Mouse (Mus musculus): ENCODE data around the gene Cyth1. TPM values are rescaled to one million over a fixed set of nuclear protein-coding genes. Genes with fewer than 3 reads are reported as not detected.

Gene Cyth1
- polyA plus RNA-seq, 1 experiment = 9.3 TPM

DNA sequence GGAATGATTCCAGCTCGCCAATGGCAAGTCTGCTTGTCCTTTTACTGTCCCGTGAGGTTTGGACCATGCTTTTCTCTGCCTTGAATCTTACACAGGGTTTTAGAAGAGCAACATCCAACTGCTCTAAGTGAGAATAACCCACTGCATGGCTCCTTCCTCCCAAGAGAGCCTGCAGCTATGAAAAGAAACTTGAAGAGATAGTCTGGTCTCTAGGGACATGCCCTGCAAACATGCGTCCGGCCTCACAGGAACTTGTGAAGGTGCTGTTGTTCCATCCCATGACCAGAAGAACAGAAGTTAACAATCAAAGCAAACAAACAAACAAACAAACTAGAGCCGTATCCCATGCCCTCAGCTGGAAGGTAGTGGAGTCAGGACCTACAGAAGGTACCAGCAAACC lies 55.4 kb downstream of the Cyth1 start:
- Histone ChIP-seq H3K36me3 (replicated peaks; ENCODE audit: low read length) (peaks cover 44% of the 10 kb centered on the region), H3K4me1 (peaks cover 29% of the 10 kb centered on the region), H3K4me3 (replicated peaks) (no peak overlapping the region), H3K27me3 (replicated peaks) (no peaks in the 10 kb centered on the region), H3K9me3 (no peaks in the 10 kb centered on the region)
- TF ChIP-seq FLI1 (IDR thresholded peaks at IDR 0.05; ENCODE audit: low read length) (no peak), GATA1 (IDR thresholded peaks at IDR 0.05; ENCODE audit: borderline replicate concordance, low read length) (no peak)

DNA sequence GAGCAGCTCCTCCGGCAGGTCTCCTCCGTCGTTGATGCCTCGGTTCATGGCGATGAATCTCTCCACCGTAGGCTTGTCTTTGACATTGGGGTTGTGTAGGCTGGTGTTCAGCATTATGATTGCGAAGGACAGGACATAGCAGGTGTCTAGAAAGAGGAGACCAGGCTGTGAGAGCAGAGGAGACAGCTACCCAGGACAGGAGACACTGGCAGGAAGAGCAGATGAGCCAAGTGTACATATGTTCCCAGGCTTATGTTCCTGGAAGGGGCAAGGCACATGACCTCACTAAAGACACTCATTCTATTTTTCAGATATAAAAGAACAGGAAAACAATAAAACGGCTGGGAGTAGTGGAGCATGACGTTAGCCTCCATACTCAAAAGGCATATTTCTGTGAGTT lies 65.6 kb downstream of the Cyth1 start:
- no peak for TF ChIP-seq GATA1 (IDR thresholded peaks at IDR 0.05; ENCODE audit: borderline replicate concordance, low read length)
- no peak for TF ChIP-seq FLI1 (IDR thresholded peaks at IDR 0.05; ENCODE audit: low read length)
- peaks cover 86% of the 10 kb centered on the region for H3K36me3 ChIP-seq (replicated peaks; ENCODE audit: low read length)
- H3K9me3 ChIP-seq = no peaks in the 10 kb centered on the region
- peaks cover 50% of the 10 kb centered on the region for H3K4me1 ChIP-seq
- H3K27me3 ChIP-seq (replicated peaks) = no peaks in the 10 kb centered on the region
- no peak overlapping the region for H3K4me3 ChIP-seq (replicated peaks)

DNA sequence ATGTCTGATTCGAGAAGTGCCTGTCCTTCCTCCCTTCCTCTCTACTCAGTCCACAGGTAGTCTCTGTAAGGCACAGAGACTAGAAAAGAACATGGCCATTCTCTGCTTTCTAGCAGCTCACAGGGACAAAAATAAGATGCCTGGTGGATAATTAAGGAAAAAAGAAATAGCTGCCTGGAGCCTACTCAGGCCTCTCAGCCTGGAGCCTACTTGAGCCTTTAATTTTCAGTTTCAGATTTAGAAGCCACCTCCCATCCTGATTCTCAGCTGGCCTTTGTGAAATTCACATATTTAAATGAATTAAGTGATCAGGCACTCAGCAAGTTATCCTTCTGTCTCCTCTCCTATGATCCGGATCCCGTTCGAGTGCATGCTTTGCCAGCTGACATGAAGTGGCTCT lies 66.0 kb downstream of the Cyth1 start:
- H3K36me3 ChIP-seq (replicated peaks; ENCODE audit: low read length) = peaks cover 86% of the 10 kb centered on the region
- H3K9me3 ChIP-seq = no peaks in the 10 kb centered on the region
- no peaks in the 10 kb centered on the region for H3K27me3 ChIP-seq (replicated peaks)
- peaks cover 50% of the 10 kb centered on the region for H3K4me1 ChIP-seq
- H3K4me3 ChIP-seq (replicated peaks) = no peak overlapping the region
- no peak for TF ChIP-seq FLI1 (IDR thresholded peaks at IDR 0.05; ENCODE audit: low read length)
- TF ChIP-seq GATA1 (IDR thresholded peaks at IDR 0.05; ENCODE audit: borderline replicate concordance, low read length) = no peak

DNA sequence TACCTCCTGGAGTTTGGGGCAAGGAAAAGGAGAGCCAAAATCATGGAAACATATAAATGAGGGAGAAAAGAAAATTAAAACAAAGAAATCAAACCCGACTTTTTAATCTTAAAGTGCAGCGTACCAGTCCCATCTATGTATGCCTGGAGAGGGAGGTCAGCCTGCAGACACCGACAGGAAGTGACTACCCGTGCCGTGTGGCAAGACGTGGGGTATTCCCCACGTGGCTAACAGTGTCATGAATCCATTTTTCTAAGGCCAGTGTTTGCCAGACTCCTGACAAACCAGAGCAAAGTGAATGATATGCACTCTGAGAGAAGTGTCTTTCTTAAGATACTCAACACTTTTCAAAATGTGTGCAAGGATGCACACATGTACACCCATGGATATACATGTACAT lies 68.2 kb downstream of the Cyth1 start:
- H3K4me3 ChIP-seq (replicated peaks) = no peak overlapping the region
- H3K36me3 ChIP-seq (replicated peaks; ENCODE audit: low read length) = peaks cover 95% of the 10 kb centered on the region
- TF ChIP-seq FLI1 (IDR thresholded peaks at IDR 0.05; ENCODE audit: low read length) (no peak), GATA1 (IDR thresholded peaks at IDR 0.05; ENCODE audit: borderline replicate concordance, low read length) (no peak)
- no peaks in the 10 kb centered on the region for H3K27me3 ChIP-seq (replicated peaks)
- no peaks in the 10 kb centered on the region for H3K9me3 ChIP-seq
- peaks cover 44% of the 10 kb centered on the region for H3K4me1 ChIP-seq

DNA sequence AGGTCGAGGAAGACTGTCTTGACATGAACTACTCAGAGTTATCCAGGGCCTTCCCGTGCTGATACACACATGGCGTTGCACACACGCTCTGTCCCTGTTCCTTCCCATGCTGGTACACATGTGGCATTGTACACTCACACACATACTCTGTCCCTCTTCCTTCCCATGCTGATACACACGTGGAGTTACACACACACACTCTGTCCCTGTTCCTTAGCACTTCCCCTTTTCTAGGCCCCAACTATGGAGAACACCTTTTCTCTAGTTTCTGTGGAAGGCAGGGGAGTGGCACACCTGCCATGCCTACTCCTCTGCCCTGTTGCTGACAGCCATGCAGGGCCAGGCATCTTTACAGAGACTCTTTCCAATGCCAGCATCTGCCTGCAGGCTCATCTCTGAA lies 70.2 kb downstream of the Cyth1 start:
- Histone ChIP-seq H3K27me3 (replicated peaks) (no peaks in the 10 kb centered on the region), H3K4me3 (replicated peaks) (peak overlapping the region; percentile 44), H3K36me3 (replicated peaks; ENCODE audit: low read length) (peaks cover 89% of the 10 kb centered on the region), H3K9me3 (no peaks in the 10 kb centered on the region), H3K4me1 (peaks cover 28% of the 10 kb centered on the region)
- TF ChIP-seq GATA1 (IDR thresholded peaks at IDR 0.05; ENCODE audit: borderline replicate concordance, low read length) (no peak), FLI1 (IDR thresholded peaks at IDR 0.05; ENCODE audit: low read length) (no peak)

DNA sequence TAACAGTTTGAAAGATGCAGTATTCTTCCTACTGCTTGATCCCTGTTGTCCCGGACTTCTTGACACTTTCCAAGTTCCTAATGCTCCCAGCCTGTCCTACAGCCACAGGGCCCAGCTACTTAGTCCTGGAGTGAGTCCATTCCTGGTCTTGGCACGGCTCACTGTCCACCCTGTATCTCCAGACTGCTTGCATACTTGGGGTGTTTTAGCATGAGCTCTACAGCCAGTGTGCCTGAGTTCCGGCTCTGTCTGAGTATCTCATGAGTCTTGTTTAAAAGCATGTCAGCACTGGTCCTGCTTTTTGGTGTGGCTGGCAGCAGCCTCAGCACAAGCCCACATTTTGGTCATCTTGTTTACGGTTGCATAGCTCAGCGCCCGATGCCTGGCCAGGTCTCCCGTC lies 73.6 kb downstream of the Cyth1 start:
- H3K36me3 ChIP-seq (replicated peaks; ENCODE audit: low read length) = peaks cover 83% of the 10 kb centered on the region
- no peak for TF ChIP-seq GATA1 (IDR thresholded peaks at IDR 0.05; ENCODE audit: borderline replicate concordance, low read length)
- TF ChIP-seq FLI1 (IDR thresholded peaks at IDR 0.05; ENCODE audit: low read length) = no peak

DNA sequence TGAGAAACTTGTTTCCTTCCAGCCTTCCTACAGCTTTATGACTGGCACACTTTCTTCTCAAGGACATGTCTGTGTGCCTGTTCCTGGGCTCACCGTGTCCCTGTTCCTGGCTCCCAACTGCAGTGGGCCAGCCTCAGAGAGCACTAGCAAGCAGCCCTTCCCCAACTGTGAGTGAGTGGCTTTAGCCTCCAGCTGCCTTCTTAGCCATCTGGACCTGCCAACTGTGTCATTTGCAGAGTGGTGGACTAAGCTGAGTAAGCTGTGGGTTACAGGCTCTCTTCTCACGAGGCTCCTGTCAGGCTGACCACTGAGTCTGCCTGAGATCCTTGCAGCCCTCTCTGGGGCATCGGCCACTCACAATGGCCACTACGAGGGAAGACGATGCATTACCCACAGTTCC lies 75.6 kb downstream of the Cyth1 start:
- no peak for TF ChIP-seq FLI1 (IDR thresholded peaks at IDR 0.05; ENCODE audit: low read length)
- no peak for TF ChIP-seq GATA1 (IDR thresholded peaks at IDR 0.05; ENCODE audit: borderline replicate concordance, low read length)

More for the DNA sequence above, 73.6 kb downstream of the Cyth1 start:
- Histone ChIP-seq H3K27me3 (replicated peaks) (peaks cover 2% of the 10 kb centered on the region), H3K4me3 (replicated peaks) (no peak overlapping the region), H3K4me1 (peaks cover 12% of the 10 kb centered on the region; the same call in 1 of the 2 replicates), H3K9me3 (no peaks in the 10 kb centered on the region)

DNA sequence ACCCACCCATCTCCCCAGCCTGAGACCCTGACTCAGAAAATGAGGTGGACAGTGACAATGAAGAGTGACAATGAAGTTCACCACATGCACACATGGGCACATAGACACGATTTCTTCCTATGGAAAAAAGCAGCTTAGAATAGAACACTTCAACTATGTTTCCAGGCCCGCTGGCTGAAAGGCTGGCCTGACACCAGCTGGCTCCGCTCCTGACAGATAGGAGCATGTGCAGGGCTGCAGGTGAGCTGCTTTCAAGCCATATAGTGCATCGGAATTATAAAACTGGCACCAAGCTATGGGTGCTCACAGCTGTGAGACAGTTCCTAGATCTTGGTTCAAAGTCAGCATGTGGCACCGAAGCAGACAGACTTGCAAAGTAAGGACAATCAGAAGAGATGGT lies 78.1 kb downstream of the Cyth1 start:
- no peak overlapping the region for H3K4me3 ChIP-seq (replicated peaks)
- H3K9me3 ChIP-seq = no peaks in the 10 kb centered on the region
- H3K4me1 ChIP-seq = peaks cover 6% of the 10 kb centered on the region; the same call in 1 of the 2 replicates
- H3K36me3 ChIP-seq (replicated peaks; ENCODE audit: low read length) = peaks cover 82% of the 10 kb centered on the region
- peaks cover 2% of the 10 kb centered on the region for H3K27me3 ChIP-seq (replicated peaks)
- TF ChIP-seq GATA1 (IDR thresholded peaks at IDR 0.05; ENCODE audit: borderline replicate concordance, low read length) (no peak), FLI1 (IDR thresholded peaks at IDR 0.05; ENCODE audit: low read length) (no peak)

More for the DNA sequence above, 75.6 kb downstream of the Cyth1 start:
- Histone ChIP-seq H3K4me1 (peaks cover 6% of the 10 kb centered on the region; the same call in 1 of the 2 replicates), H3K27me3 (replicated peaks) (peaks cover 2% of the 10 kb centered on the region), H3K4me3 (replicated peaks) (no peak overlapping the region), H3K9me3 (no peaks in the 10 kb centered on the region), H3K36me3 (replicated peaks; ENCODE audit: low read length) (peaks cover 82% of the 10 kb centered on the region)

DNA sequence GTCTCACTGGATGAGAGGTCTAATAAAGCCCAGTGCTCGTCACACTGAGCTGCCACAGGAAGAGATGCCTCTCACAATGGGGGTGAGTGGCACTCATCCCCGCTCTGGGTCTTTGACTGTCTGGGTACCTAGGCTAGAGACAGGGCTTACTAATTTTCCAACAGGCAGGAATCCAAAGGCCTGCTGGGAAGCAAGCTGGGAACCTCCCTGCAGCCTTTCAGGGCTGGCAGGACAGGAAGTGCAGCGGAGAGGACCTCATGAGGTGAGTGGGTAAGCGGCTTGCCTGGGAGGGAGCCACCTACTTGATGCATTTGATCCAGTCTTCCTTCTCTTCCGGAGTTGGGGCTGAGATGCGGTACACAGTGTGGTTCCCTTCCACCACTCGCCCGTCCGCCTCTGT lies 79.7 kb downstream of the Cyth1 start:
- TF ChIP-seq FLI1 (IDR thresholded peaks at IDR 0.05; ENCODE audit: low read length) (no peak), GATA1 (IDR thresholded peaks at IDR 0.05; ENCODE audit: borderline replicate concordance, low read length) (no peak)
- Histone ChIP-seq H3K4me1 (peaks cover 7% of the 10 kb centered on the region; the same call in 1 of the 2 replicates), H3K36me3 (replicated peaks; ENCODE audit: low read length) (peaks cover 88% of the 10 kb centered on the region), H3K9me3 (no peaks in the 10 kb centered on the region), H3K27me3 (replicated peaks) (peaks cover 2% of the 10 kb centered on the region), H3K4me3 (replicated peaks) (no peak overlapping the region)

DNA sequence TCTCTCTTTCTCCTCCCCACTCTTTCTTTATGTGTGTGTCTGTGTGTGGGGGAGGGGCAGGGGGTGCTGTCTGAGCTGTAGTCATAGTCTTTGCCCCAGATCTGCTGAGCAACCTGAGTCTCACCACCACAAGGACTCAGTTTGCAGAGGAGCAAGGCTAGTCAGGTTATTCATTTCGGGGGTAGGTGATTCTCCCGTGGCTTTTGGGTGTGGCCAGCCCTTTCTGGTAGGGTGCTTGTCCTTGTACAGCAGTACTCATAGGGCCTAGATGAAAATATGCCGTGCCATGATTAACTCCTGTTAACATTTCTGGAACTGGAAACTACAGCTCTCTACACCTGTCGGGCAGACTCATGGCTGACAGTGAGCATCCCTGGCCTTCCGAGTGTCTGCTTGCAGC lies 81.8 kb downstream of the Cyth1 start:
- H3K4me3 ChIP-seq (replicated peaks) = no peak overlapping the region

DNA sequence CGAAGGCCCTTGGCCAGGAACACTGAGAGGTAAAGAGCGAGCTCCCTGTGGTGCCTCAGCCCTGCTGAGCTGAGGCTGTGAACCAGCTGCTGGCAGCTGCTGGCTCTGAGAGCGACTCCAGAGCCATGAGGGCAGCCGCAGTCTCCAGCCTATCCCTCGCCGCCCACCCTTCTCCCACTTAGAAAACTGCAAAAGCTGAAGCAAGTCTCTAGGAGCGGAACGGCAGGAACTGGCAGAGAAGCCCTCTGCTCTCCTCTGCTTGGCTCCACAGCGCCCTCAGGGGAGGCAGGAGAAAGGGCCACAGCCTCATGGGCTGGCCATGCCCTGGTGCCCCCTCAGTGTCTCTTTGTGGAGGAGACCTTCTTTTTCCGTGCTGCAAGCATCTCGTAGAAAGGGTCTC lies 82.7 kb downstream of the Cyth1 start:
- Histone ChIP-seq H3K36me3 (replicated peaks; ENCODE audit: low read length) (peaks cover 89% of the 10 kb centered on the region), H3K4me3 (replicated peaks) (no peak overlapping the region), H3K4me1 (peaks cover 10% of the 10 kb centered on the region; the same call in 1 of the 2 replicates), H3K27me3 (replicated peaks) (no peaks in the 10 kb centered on the region), H3K9me3 (no peaks in the 10 kb centered on the region)
- TF ChIP-seq GATA1 (IDR thresholded peaks at IDR 0.05; ENCODE audit: borderline replicate concordance, low read length) = no peak
- TF ChIP-seq FLI1 (IDR thresholded peaks at IDR 0.05; ENCODE audit: low read length) = no peak

More for the DNA sequence above, 81.8 kb downstream of the Cyth1 start:
- TF ChIP-seq GATA1 (IDR thresholded peaks at IDR 0.05; ENCODE audit: borderline replicate concordance, low read length) = no peak
- TF ChIP-seq FLI1 (IDR thresholded peaks at IDR 0.05; ENCODE audit: low read length) = no peak
- Histone ChIP-seq H3K4me1 (peaks cover 5% of the 10 kb centered on the region; the same call in 1 of the 2 replicates), H3K27me3 (replicated peaks) (no peaks in the 10 kb centered on the region), H3K9me3 (no peaks in the 10 kb centered on the region), H3K36me3 (replicated peaks; ENCODE audit: low read length) (peaks cover 92% of the 10 kb centered on the region)
